Mouse (Mus musculus) testis, adult 2 months (tissue): ENCODE measurements at regions not wholly inside any gene's neighbourhood (a gene's known extent, or its start where the extent isn't known, plus 50 kb on each side); places are given as distances from the start of the nearest gene placed in this dataset.
"Not testable (repeated sequence)": the region's sequence is repeated elsewhere in the genome, so short reads cannot be mapped to it uniquely, and the experiment has no call there.

ENCODE experiments used
- CTCF ChIP-seq: fragments of 200-500 bp; IDR thresholded peaks from 2 replicates; pipeline ENCODE4 v1.5.1; 2012; ENCODE audit warnings: low read depth, mild to moderate bottlenecking, inconsistent platforms, low read length, moderate library complexity; ENCODE audit not compliant: control insufficient read depth, insufficient read depth, insufficient replicate concordance
- POLR2A ChIP-seq: fragments of 200-500 bp; IDR thresholded peaks from 2 replicates; pipeline ENCODE4 v1.6.1; 2012; ENCODE audit warnings: low read depth, mild to moderate bottlenecking, inconsistent platforms, low read length, moderate library complexity; ENCODE audit not compliant: control insufficient read depth

DNA sequence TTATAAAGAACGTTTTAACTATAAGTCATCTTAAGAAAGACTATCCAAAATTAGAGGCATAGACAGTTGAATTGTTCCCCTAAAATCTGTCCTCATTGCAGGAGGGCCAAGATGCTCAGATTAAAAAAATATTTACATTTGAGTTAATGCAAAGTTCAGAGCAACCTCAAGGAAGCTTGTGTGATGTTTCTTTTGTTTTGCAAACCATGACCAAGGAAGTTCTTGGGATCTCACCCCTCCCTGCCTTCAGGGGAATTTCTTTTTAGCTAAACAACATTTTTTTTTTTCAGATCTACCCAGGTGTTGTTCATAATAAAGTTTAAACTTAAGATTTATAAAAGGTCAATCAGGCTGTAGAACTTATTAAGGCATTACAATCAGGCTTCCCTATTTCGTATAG is 174.8 kb upstream of the Cdk6 start:
- not testable (repeated sequence) for TF ChIP-seq POLR2A, CTCF
